In the genomic region with DNA sequence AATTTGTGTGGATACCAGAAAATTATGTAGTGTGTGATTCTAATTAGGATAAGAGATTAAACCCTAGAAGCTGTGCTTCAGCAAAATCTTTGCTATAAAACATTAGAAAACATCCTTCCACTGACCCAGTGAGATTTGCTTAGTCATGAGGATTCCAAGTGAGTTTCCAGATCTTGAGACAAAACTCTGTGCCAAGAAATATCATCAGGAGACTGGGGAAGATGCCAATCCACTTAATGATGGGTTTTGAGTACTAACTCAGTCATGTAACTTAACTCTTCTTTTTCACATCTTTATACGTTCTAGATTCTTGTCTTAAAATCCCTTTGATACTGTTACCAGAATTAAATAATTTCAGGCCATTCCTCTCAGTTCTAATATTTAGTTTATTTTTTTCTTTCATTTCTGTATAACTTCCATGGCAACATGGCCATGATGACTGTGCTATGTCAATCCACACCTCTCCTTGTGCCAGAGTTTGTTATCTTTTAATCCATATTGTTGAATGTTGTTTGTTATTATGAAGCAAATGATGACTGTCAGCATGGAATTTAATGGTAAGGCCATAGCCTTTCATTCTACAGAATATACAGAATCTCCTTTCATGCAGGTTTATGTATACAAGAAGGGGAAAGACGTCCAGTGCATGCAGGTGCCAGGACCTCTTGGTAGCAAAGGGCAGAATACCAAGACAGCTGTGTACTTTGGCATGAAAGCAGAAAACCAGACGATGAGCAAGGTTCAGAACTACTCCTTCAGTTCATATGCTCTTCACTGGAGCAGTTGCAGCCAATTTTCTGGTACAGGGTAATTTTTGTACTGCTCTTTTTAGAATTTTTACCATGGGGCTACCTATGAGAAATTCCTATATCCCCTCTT, we compare ENCODE assay signal across 18 mouse cellular contexts.
DNase-seq lines count a peak whose midpoint lies in the region; ATAC-seq and TF ChIP-seq lines count a peak whose summit lies in the region.
"Had no signal": no experiment of that assay in that cellular context is flagged by ENCODE, and none has a peak within 500 bp of the region (broad histone marks: within the 10 kb centered on the region; RNA-seq: fewer than 3 reads in every experiment).

No protein-coding gene starts in this region.

- peak; percentile 51 for DNase-seq in heart, adult 8-10 months (ENCODE audit: low spot score)
- DNase-seq in heart, postnatal 4 days = no peak
- peak; percentile 55 for DNase-seq in limb, embryonic 14.5 days (ENCODE audit: low spot score)
- DNase-seq in limb, embryonic 10.5 days (ENCODE audit: low spot score) = no peak
- DNase-seq in brain, adult 2 months (ENCODE audit: low read depth, low spot score) = peak; percentile 14
- DNase-seq in lung, postnatal 10 days = peak; percentile 18
- DNase-seq: adrenal gland, adult 2 months; cerebellum, adult 18-20 months; gastrocnemius, adult 2 months; layer of hippocampus, adult 9-11 months; liver; right cerebral cortex, postnatal 14 days had no signal

- H3K27ac ChIP-seq in limb, embryonic 14.5 days (replicated peaks; ENCODE audit: low read depth, low read length) = no peak overlapping the region
- no peak overlapping the region for H3K27ac ChIP-seq in limb, embryonic 10.5 days
- H3K27ac ChIP-seq: heart, embryonic 13.5 days; hindbrain, embryonic 13.5 days; midbrain, embryonic 15.5 days had no signal

- H3K4me3 ChIP-seq in limb, embryonic 14.5 days (replicated peaks; ENCODE audit: low read length) = no peak overlapping the region
- H3K4me3 ChIP-seq in limb, embryonic 10.5 days = no peak overlapping the region
- H3K4me3 ChIP-seq: gastrocnemius, adult 2 months; heart, embryonic 13.5 days; hindbrain, embryonic 13.5 days; midbrain, embryonic 15.5 days had no signal

- H3K9me3 ChIP-seq in limb, embryonic 14.5 days (ENCODE audit: control insufficient read depth, low read length) = no peaks in the 10 kb centered on the region
- no peaks in the 10 kb centered on the region for H3K9me3 ChIP-seq in limb, embryonic 10.5 days (replicated peaks)
- H3K9me3 ChIP-seq: heart, embryonic 13.5 days; hindbrain, embryonic 13.5 days; midbrain, embryonic 15.5 days had no signal

- ATAC-seq in limb, embryonic 14.5 days (ENCODE audit: low FRiP score, low read depth) = no peak
- no peak for ATAC-seq in frontal cortex, adult (ENCODE audit: low TSS enrichment)
- ATAC-seq: forebrain, embryonic 14.5 days; intestine, embryonic 16.5 days; midbrain, embryonic 15.5 days had no signal

- WGBS in limb, embryonic 14.5 days = 64% methylated on average over 3 of the region's 3 CpGs
- WGBS in limb, embryonic 10.5 days = 78% methylated on average over 3 of the region's 3 CpGs

- no peak for TF ChIP-seq POLR2A in limb, embryonic 14.5 days (IDR thresholded peaks at IDR 0.05; ENCODE audit: borderline replicate concordance, extremely low read depth, insufficient read depth, insufficient read length)

- H3K9ac ChIP-seq in limb, embryonic 14.5 days (ENCODE audit: low read depth, low read length, severe bottlenecking) = no peak overlapping the region
- H3K9ac ChIP-seq: heart, embryonic 13.5 days; hindbrain, embryonic 13.5 days; midbrain, embryonic 15.5 days had no signal

- H3K4me1 ChIP-seq in limb, embryonic 14.5 days (ENCODE audit: control insufficient read depth, insufficient read depth, low read length) = no peaks in the 10 kb centered on the region
- H3K4me1 ChIP-seq in limb, embryonic 10.5 days = no peaks in the 10 kb centered on the region
- H3K4me1 ChIP-seq: heart, embryonic 13.5 days; hindbrain, embryonic 13.5 days; midbrain, embryonic 15.5 days had no signal

- no peaks in the 10 kb centered on the region for H3K36me3 ChIP-seq in limb, embryonic 14.5 days (ENCODE audit: control insufficient read depth, insufficient read depth, low read length)
- no peaks in the 10 kb centered on the region for H3K36me3 ChIP-seq in limb, embryonic 10.5 days
- H3K36me3 ChIP-seq: heart, embryonic 13.5 days; hindbrain, embryonic 13.5 days; midbrain, embryonic 15.5 days had no signal

- no peak overlapping the region for H3K4me2 ChIP-seq in limb, embryonic 14.5 days (replicated peaks; ENCODE audit: low read depth, low read length, severe bottlenecking)
- H3K4me2 ChIP-seq: heart, embryonic 13.5 days; hindbrain, embryonic 13.5 days; midbrain, embryonic 15.5 days had no signal

- no peaks in the 10 kb centered on the region for H3K27me3 ChIP-seq in limb, embryonic 14.5 days (ENCODE audit: control insufficient read depth, insufficient read depth, low read length)
- H3K27me3 ChIP-seq in limb, embryonic 10.5 days (ENCODE audit: low read depth, poor library complexity, severe bottlenecking) = no peaks in the 10 kb centered on the region
- H3K27me3 ChIP-seq: heart, embryonic 13.5 days; hindbrain, embryonic 13.5 days; midbrain, embryonic 15.5 days had no signal

Comparison
In these comparisons a context has a peak if more than half of its experiments do, and no peak if none do; other contexts are left out.
1. DNase-seq: peak in heart, adult 8-10 months (single experiment), limb, embryonic 14.5 days (single experiment), brain, adult 2 months (single experiment) and lung, postnatal 10 days (single experiment); none in heart, postnatal 4 days (single experiment) and limb, embryonic 10.5 days (single experiment).